Mouse (Mus musculus) midbrain, embryonic 13.5 days (tissue): Measurements from ENCODE around the gene Kirrel3. TPM values are rescaled to one million over a fixed set of nuclear protein-coding genes. Genes with fewer than 3 reads are reported as not detected.
A peak's percentile ranks its signal among the peaks of the same experiment; 100 is the strongest.

ENCODE experiments used
- ATAC-seq: fragments of 200-750 bp; cut with Nextera tagmentation; 2 replicates; pipeline ENCODE4 v1.8.0; 2017; ENCODE audit warnings: mild to moderate bottlenecking, moderate TSS enrichment, moderate library complexity
- H3K27ac ChIP-seq: fragments of 300-500 bp; sonication (generic); 2 replicates; pipeline ENCODE4 v1.5.1; 2015; ENCODE audit warnings: inconsistent platforms, mild to moderate bottlenecking, moderate library complexity
- H3K27me3 ChIP-seq: fragments of 300-500 bp; sonication (generic); 2 replicates; pipeline ENCODE4 v1.6.1; 2015; ENCODE audit warnings: mild to moderate bottlenecking, inconsistent platforms
- H3K36me3 ChIP-seq: fragments of 300-500 bp; sonication (generic); 2 replicates; pipeline ENCODE4 v1.6.1; 2015; ENCODE audit warnings: mild to moderate bottlenecking, inconsistent platforms
- H3K4me1 ChIP-seq: fragments of 300-500 bp; sonication (generic); replicated peaks from 2 replicates; pipeline ENCODE4 v1.6.1; 2015; ENCODE audit warnings: inconsistent platforms
- H3K4me2 ChIP-seq: fragments of 300-500 bp; sonication (generic); replicated peaks from 2 replicates; pipeline ENCODE4 v1.6.1; 2015; ENCODE audit warnings: moderate library complexity, mild to moderate bottlenecking, inconsistent platforms
- H3K4me3 ChIP-seq: fragments of 300-500 bp; sonication (generic); replicated peaks from 2 replicates; pipeline ENCODE4 v1.5.1; 2015; ENCODE audit warnings: mild to moderate bottlenecking, inconsistent platforms
- H3K9ac ChIP-seq: fragments of 300-500 bp; sonication (generic); replicated peaks from 2 replicates; pipeline ENCODE4 v1.6.1; 2015; ENCODE audit warnings: mild to moderate bottlenecking, inconsistent platforms
- H3K9me3 ChIP-seq: fragments of 300-500 bp; sonication (generic); 2 replicates; pipeline ENCODE4 v1.6.1; 2016; ENCODE audit warnings: mild to moderate bottlenecking, inconsistent platforms
- WGBS: fragments of 180-500 bp; shearing (Covaris S2); methylation state at CpG from one replicate; pipeline ENCODE4 v1.1.7; 2015; 5-methylcytosine and 5-hydroxymethylcytosine counted together
- polyA plus RNA-seq: library from polyadenylated mRNA; unstranded; fragments of >200 nt; fragmentation: Nextera tagmentation; extraction: Ambion mirVana; gene quantifications from 2 replicates; pipeline ENCODE4 v1.2.1, GENCODE M21; 2015

Gene Kirrel3
- polyA plus RNA-seq, 1 experiment from 2014 or later: 24.0 TPM

- Histone ChIP-seq H3K9ac (no peak overlapping the region), H3K4me2 (no peak overlapping the region), H3K27ac (no peak overlapping the region), H3K36me3 (no peaks in the 10 kb centered on the region), H3K9me3 (no peaks in the 10 kb centered on the region), H3K4me1 (no peaks in the 10 kb centered on the region), H3K27me3 (no peaks in the 10 kb centered on the region), H3K4me3 (no peak overlapping the region)
- ATAC-seq: no peak
- 93% methylated on average over 1 of the region's 1 CpGs for WGBS
Measured at GRCm38 (mm10) chr9:34653141-34653540, 167.4 kb downstream of the Kirrel3 start.

GRCm38 (mm10) chr9:34660566-34660965 is 174.9 kb downstream of the Kirrel3 start:
- Histone ChIP-seq H3K27me3 (no peaks in the 10 kb centered on the region), H3K9me3 (no peaks in the 10 kb centered on the region), H3K4me1 (peaks cover 21% of the 10 kb centered on the region), H3K4me2 (no peak overlapping the region), H3K4me3 (no peak overlapping the region), H3K36me3 (no peaks in the 10 kb centered on the region), H3K27ac (no peak overlapping the region), H3K9ac (no peak overlapping the region)
- WGBS: 82% methylated on average over 1 of the region's 1 CpGs
- ATAC-seq: no peak

GRCm38 (mm10) chr9:34663412-34663811 is 177.7 kb downstream of the Kirrel3 start:
- H3K36me3 ChIP-seq: no peaks in the 10 kb centered on the region
- no peak overlapping the region for H3K27ac ChIP-seq
- WGBS: 29% methylated on average over 6 of the region's 6 CpGs
- H3K4me3 ChIP-seq: no peak overlapping the region
- H3K4me1 ChIP-seq: peaks cover 26% of the 10 kb centered on the region
- no peak overlapping the region for H3K9ac ChIP-seq
- H3K27me3 ChIP-seq: no peaks in the 10 kb centered on the region
- peak; percentile 73 for ATAC-seq
- H3K4me2 ChIP-seq: no peak overlapping the region
- no peaks in the 10 kb centered on the region for H3K9me3 ChIP-seq

GRCm38 (mm10) chr9:34665361-34666129 is 179.9 kb downstream of the Kirrel3 start:
- H3K9me3 ChIP-seq: no peaks in the 10 kb centered on the region
- H3K27ac ChIP-seq: no peak overlapping the region
- peaks cover 24% of the 10 kb centered on the region for H3K4me1 ChIP-seq
- H3K4me2 ChIP-seq: no peak overlapping the region
- H3K4me3 ChIP-seq: no peak overlapping the region
- no peaks in the 10 kb centered on the region for H3K27me3 ChIP-seq
- no peak overlapping the region for H3K9ac ChIP-seq
- 62% methylated on average over 15 of the region's 15 CpGs for WGBS
- no peaks in the 10 kb centered on the region for H3K36me3 ChIP-seq
- no peak for ATAC-seq

GRCm38 (mm10) chr9:34667182-34667581 is 181.5 kb downstream of the Kirrel3 start:
- H3K9me3 ChIP-seq: no peaks in the 10 kb centered on the region
- H3K27ac ChIP-seq: no peak overlapping the region
- no peak overlapping the region for H3K4me2 ChIP-seq
- no peaks in the 10 kb centered on the region for H3K36me3 ChIP-seq
- no peak for ATAC-seq
- no peak overlapping the region for H3K4me3 ChIP-seq
- no peak overlapping the region for H3K9ac ChIP-seq
- no peaks in the 10 kb centered on the region for H3K27me3 ChIP-seq
- H3K4me1 ChIP-seq: peaks cover 24% of the 10 kb centered on the region
- WGBS: 90% methylated on average over 1 of the region's 1 CpGs

- H3K36me3 ChIP-seq: no peaks in the 10 kb centered on the region
- H3K4me1 ChIP-seq: peaks cover 2% of the 10 kb centered on the region; the same call in 1 of the 2 replicates
- ATAC-seq: no peak
Measured at GRCm38 (mm10) chr9:34670906-34671305, 185.2 kb downstream of the Kirrel3 start.

GRCm38 (mm10) chr9:34686798-34687197 is 201.1 kb downstream of the Kirrel3 start:
- WGBS: 88% methylated on average over 6 of the region's 6 CpGs
- Histone ChIP-seq H3K4me3 (no peak overlapping the region), H3K36me3 (no peaks in the 10 kb centered on the region), H3K9ac (no peak overlapping the region), H3K4me2 (no peak overlapping the region), H3K4me1 (0 out of 2 replicates have a peak, but pooled peaks cover 3% of the 10 kb centered on the region), H3K9me3 (no peaks in the 10 kb centered on the region), H3K27ac (no peak overlapping the region), H3K27me3 (no peaks in the 10 kb centered on the region)
- ATAC-seq: no peak

More at GRCm38 (mm10) chr9:34670906-34671305, 185.2 kb downstream of the Kirrel3 start:
- Histone ChIP-seq H3K4me2 (no peak overlapping the region), H3K4me3 (no peak overlapping the region), H3K9me3 (no peaks in the 10 kb centered on the region), H3K27ac (no peak overlapping the region), H3K9ac (no peak overlapping the region), H3K27me3 (no peaks in the 10 kb centered on the region)
- WGBS: 80% methylated on average over 2 of the region's 2 CpGs

- Histone ChIP-seq H3K4me1 (0 out of 2 replicates have a peak, but pooled peaks cover 3% of the 10 kb centered on the region), H3K27me3 (peaks cover 3% of the 10 kb centered on the region; the same call in 1 of the 2 replicates), H3K4me2 (no peak overlapping the region), H3K9ac (no peak overlapping the region), H3K9me3 (no peaks in the 10 kb centered on the region), H3K36me3 (no peaks in the 10 kb centered on the region), H3K4me3 (no peak overlapping the region), H3K27ac (no peak overlapping the region)
- 67% methylated on average over 4 of the region's 4 CpGs for WGBS
- no peak for ATAC-seq
Measured at GRCm38 (mm10) chr9:34688358-34688757, 202.7 kb downstream of the Kirrel3 start.

- ATAC-seq: no peak
- 80% methylated on average over 3 of the region's 3 CpGs for whole genome bisulfite sequencing
Measured at GRCm38 (mm10) chr9:34689375-34689774, 203.7 kb downstream of the Kirrel3 start.

GRCm38 (mm10) chr9:34695646-34696045 is 210.0 kb downstream of the Kirrel3 start:
- Histone ChIP-seq H3K27ac (no peak overlapping the region), H3K4me3 (no peak overlapping the region), H3K36me3 (no peaks in the 10 kb centered on the region), H3K9ac (no peak overlapping the region), H3K4me1 (peaks cover 3% of the 10 kb centered on the region; the same call in 1 of the 2 replicates), H3K9me3 (no peaks in the 10 kb centered on the region), H3K27me3 (peaks cover 4% of the 10 kb centered on the region; the same call in 1 of the 2 replicates), H3K4me2 (no peak overlapping the region)
- ATAC-seq: no peak
- WGBS: 71% methylated on average over 5 of the region's 5 CpGs

More at GRCm38 (mm10) chr9:34689375-34689774, 203.7 kb downstream of the Kirrel3 start:
- 0 out of 2 replicates have a peak, but pooled peaks cover 3% of the 10 kb centered on the region for H3K4me1 ChIP-seq
- H3K27ac ChIP-seq: no peak overlapping the region
- H3K9me3 ChIP-seq: no peaks in the 10 kb centered on the region
- no peak overlapping the region for H3K4me2 ChIP-seq
- no peak overlapping the region for H3K9ac ChIP-seq
- no peak overlapping the region for H3K4me3 ChIP-seq
- no peaks in the 10 kb centered on the region for H3K36me3 ChIP-seq
- peaks cover 4% of the 10 kb centered on the region; the same call in 1 of the 2 replicates for H3K27me3 ChIP-seq

GRCm38 (mm10) chr9:34703547-34704300 is 218.0 kb downstream of the Kirrel3 start:
- H3K9ac ChIP-seq: no peak overlapping the region
- H3K9me3 ChIP-seq: no peaks in the 10 kb centered on the region
- H3K4me1 ChIP-seq: peaks cover 15% of the 10 kb centered on the region
- peak overlapping the region; percentile 20; the same call in 1 of the 2 replicates for H3K27ac ChIP-seq
- no peak overlapping the region for H3K4me2 ChIP-seq
- ATAC-seq: peak; percentile 65; the same call in 1 of the 2 replicates
- no peaks in the 10 kb centered on the region for H3K27me3 ChIP-seq
- 83% methylated on average over 12 of the region's 12 CpGs for WGBS
- H3K36me3 ChIP-seq: no peaks in the 10 kb centered on the region
- no peak overlapping the region for H3K4me3 ChIP-seq

- 74% methylated on average over 2 of the region's 2 CpGs for WGBS
- Histone ChIP-seq H3K4me1 (peaks cover 15% of the 10 kb centered on the region), H3K27me3 (no peaks in the 10 kb centered on the region), H3K27ac (peak overlapping the region; percentile 20; the same call in 1 of the 2 replicates), H3K36me3 (no peaks in the 10 kb centered on the region), H3K4me3 (no peak overlapping the region), H3K4me2 (no peak overlapping the region), H3K9ac (no peak overlapping the region), H3K9me3 (no peaks in the 10 kb centered on the region)
- ATAC-seq: 0 out of 2 replicates have a peak, but pooled peaks have one; percentile 52
Measured at GRCm38 (mm10) chr9:34704357-34704756, 218.7 kb downstream of the Kirrel3 start.
